Mouse (Mus musculus) liver, adult 10 weeks (tissue): ENCODE measurements around the gene Snx15. TPM values are rescaled to one million over a fixed set of nuclear protein-coding genes. Genes with fewer than 3 reads are reported as not detected.

Source experiments
- polyA plus RNA-seq: library from polyadenylated mRNA; stranded (reverse); fragments of 350-450 nt; fragmentation: Illumina TruSeq; extraction: RNeasy Lipid Tissue Mini Kit (QIAGEN cat#74804); gene quantifications from one replicate; pipeline ENCODE4 v1.2.3, GENCODE M21; 2014; ENCODE audit warnings: low read depth, low replicate concordance

Snx15 gene
- 2.6 TPM for polyA plus RNA-seq

DNA sequence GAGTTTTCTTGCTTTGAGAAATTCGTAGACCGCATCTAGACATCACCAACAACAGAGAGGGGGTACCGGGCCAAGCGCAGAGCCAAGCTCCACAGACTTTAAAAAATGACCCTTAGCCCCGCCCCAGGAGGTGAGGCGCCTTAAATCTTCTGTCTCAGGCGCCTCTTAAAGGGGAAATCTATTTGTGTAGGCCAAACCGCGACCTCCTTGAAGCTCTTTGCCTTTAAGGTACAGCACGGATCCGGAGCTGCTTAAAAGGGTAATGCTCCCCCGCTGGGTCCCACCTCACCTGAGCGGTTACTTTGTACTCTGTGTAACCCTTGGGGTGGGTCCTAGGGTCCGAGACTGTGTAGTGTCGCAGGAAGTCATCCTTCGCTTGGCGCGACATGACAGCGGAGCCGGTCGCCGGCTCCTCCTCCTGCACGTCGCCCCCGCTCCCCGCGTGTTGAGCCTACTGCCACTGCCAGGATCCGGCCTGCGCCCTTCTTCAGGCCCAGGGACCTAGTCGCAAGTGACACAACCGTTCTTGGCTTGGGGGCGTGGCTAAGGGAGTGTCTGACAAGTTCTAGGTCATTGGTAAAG is at the start of gene Snx15:
Gene Snx15, minus strand, starts transcription at position 545 of the 582 bp plus-strand sequence.

DNA sequence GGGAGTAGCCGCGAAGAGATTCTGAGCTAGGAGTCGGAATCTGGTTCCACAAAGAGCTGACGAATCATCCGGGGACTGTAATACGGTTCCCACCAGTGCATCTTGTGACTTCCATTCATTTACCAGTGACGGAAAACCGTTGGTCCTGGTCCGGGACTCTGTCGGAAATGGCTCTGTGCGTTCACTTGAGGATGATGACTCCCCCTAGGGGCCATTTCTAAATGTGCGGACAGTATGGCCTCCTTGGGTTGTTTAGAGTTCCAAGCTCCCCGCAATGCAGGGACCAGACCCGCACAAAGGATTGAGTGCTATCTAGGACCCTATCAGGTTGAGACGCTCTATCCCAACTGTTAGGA is 13.3 kb upstream of the Snx15 start, which contains the start of gene Arl2:
Gene Arl2, minus strand, starts transcription at position 155 of the 356 bp plus-strand sequence.

DNA sequence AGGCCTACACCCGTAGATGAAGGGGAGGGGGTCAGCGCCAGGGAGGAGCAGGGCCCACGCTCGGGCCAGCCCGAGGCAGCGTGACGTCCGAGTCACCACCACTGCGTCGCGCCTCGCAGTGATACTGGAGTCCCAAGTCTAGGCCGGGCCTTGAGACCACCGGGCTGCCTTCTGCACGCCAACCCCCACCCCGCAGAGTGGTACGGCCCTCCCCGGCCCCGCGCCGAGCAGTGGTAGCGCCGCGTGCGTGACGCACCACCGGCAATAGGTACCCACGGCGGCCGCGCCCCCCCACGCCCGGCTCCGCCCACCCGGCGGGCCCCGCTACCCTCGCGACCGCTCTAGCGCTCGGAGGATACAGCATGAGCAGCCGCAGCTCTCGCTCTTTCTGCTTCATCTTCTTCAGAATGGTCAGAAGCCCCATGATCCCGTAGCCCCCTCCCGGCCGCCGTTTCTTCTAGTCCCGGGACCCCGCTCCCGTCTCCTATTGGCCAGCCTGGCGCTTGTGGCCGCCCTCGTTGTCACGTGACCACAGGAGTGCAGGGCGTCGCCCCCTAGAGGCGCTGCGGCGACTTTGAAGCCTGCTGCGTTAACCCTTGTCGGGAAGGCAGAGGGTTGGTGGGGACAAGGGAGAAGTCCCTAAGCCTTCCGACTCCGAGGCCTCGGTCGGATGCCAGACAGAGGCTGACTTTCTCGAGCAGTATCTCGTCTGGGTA is 12.7 kb upstream of the Snx15 start, which contains the start of gene Batf2:
Gene Batf2, plus strand, starts transcription at position 306 of the 716 bp plus-strand sequence.

DNA sequence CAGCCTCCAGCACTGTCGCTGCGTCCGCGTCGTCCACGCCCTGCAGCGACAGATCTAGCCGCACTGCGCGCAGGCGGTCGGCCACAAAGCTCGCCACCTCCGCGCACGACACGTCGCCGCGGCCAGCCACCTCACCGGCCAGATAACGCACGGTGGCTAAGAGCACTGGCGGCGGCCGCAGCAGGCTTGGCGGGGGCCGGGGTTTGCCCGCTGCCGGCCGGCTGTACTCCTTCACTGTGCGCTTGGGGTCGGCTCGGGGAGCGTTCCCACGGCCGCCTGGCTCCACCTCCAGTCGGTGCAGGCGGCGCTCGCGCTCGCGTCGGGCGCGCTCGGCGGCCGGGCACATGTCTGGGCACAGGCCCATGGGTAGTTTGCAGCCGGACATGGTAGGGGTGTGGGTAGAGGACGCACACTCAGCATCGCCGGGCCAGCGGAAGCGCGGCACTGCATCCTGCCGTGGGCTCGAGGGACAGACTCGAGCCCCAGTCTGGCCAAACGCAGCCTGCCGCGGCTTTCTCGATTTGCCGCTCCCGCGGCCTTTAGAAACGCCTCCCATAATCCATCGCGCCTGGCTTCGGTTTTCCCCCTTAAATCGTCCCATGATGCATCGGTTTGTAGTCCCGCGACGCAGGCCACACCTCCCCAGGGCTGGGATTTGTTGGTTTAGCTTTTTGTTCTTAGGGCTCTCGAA is 10.0 kb downstream of the Snx15 start, which contains the start of gene Sac3d1:
Gene Sac3d1, minus strand, starts transcription at position 665 of the 691 bp plus-strand sequence.

DNA sequence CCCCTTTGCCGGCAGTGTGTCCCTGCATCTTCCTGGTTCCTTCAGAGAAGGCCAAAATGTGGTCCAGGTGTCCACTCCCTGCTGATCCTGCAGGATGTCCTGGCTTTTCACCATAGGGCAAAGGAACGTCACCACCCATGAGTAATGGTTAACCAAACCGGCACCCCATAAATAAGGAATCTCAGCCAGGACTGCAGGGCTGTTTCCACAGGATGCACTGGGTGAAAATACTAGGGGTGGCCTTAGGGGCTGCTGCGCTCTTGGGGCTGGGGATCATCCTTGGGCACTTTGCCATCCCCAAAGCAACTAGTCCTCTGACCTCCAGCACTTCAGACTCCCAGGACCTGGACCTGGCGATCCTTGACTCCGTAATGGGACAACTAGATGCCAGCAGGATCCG is 22.5 kb downstream of the Snx15 start, which contains the start of gene Naaladl1:
Gene Naaladl1, plus strand, starts transcription at position 197 of the 400 bp plus-strand sequence.

DNA sequence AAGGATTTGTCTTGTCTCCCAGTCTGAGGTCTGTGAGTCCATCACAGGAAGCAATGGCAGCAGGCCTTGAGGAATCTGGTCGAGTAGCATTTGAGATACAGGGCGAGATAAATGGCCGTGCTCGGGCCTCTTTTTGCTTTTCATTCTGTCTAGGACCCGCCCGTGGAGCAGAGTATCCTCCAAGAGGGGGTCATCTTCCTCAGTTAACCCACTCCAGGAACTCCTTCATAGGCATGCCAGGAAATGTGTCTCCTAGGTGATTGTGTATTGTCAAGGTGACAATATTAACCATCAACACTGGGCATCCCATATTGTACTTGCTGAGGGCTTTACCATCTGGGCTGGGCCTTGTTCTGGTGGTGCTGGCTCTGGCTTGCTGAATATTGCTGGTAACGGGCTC is 34.0 kb downstream of the Snx15 start, which contains the start of gene AC131692.1:
Gene AC131692.1, plus strand, starts transcription at position 301 of the 400 bp plus-strand sequence.

DNA sequence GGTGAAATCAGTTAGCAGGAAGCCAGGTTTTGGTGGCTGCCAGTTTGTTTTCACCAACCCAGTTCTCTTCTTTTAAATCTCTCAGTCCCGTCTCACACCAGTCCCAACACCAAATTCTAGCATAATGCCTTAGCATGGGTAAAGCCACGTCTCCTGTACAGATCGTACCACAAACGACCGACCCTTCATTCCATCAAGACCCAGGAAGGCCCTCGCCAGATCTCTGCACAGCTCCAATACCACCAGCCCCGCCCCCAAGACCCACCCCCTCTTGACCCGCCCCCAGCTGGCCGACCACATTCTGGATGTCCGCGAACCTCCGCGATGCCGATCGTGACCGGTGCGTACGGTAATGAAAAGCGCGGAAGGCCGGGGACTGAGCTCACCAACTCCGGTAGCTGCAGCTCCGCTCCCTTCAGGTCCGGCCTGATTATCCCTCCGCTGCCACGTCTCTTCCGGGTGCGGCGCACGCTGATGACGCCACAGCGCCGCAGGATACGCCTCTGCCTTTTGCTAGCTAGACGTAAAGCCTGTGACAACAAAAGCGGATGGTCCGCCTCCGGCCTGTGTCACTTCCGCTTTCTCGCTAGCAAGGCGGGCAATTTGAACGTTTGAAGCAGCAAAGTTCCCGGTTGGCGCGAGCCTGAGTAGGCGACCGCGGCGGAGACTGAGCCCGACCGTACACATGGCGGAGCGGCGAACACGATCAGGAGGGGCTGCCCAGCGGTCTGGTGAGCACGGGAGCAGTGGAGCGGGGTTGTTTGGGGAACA is 43.4 kb downstream of the Snx15 start, which contains the start of the genes Zfpl1 and Cdca5:
Gene Zfpl1, minus strand, starts transcription at position 479 of the 771 bp plus-strand sequence.
Gene Cdca5, plus strand, starts transcription at position 506 of the 771 bp plus-strand sequence.

DNA sequence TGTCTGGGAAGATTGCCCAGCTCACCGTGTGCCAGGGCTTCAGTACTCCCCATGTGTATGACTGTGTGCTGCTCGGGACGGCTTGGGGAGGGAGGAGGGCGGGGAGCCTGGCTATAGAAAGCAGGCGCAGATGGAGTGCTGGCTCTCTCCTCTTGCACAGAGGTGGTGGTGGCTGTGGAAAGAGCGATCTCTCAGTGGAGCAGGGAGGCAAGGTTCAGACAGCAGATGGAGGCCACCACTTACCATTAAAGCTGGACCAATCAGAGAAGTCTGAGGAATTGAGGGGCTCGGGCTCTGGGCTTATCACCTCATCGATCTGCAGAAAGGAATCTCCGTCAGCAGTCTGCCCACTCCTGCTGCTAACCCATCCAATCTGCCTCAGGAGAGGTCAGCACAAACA is 45.9 kb downstream of the Snx15 start, which contains the start of gene Gm28374:
Gene Gm28374, minus strand, starts transcription at position 101 of the 400 bp plus-strand sequence.

DNA sequence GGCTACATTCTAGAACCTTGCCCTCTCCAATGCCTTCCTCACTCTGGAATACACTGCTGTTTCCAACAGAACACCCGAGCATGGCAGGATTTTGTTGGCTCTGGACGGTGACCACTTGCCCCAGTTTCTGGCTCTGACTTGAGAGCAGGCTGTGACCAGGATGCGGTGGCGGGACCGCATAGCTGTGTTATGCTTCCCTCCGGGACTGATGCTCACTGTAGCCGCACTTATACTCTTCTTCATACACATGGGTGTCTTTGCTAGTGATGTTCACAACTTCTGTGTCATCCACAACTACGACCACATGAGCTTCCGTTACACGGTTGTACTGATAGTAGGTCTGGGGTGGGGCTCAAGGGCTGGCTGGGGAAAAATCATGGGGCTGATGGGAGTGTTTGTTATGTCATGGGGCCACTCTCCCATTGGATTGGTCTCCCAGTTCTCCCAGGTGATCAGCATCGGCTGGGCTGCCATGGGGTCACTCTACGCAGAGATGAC is 48.1 kb downstream of the Snx15 start, which contains the start of gene Tmem262:
Gene Tmem262, plus strand, starts transcription at position 51 of the 498 bp plus-strand sequence.

DNA sequence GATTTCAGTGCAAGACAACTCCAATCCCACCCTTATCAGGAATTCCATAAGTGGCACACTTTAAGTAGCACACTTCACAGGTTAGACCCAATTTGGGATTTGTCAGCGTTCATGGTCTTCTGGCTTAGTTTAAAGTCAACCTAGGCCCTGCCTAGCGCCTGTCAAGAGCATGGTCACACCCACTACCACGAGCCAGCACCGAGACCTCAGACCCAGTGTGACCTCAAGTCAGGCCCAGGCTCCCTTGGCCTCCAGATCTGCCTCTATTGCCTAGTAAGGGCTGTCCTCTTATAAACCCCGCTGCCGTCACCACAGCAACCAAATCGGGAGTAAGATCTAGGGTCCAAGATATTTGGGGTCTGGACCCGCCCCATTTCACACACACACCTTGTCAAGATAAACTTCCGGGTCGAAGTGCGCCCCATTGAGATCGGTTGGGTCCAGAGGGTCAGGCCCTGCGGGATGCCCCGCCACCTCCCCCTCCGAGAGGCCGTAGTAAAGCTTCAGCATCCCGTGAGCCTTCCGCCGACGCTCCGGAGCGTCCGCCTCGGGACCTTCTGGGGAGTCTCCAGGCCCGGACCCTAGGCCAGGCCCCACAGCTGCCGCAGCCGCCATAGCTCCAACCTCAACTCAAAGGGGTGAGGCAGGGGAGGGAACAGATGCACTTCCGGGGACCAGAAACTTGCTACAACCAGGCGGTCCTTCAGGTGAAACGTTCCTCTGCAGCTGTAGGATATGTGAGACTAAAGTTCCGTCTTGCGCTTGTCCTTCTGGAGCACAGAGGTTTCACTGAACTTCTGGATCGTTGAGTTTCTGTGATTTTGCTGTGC is 51.3 kb downstream of the Snx15 start, which contains the start of gene Vps51:
Gene Vps51, minus strand, starts transcription at position 668 of the 830 bp plus-strand sequence.

Other genes starting within 250 kb of the Snx15 start
- gene Tigd3, start 234.2 kb downstream of the Snx15 start, polyA plus RNA-seq, result not detected
- gene Dpf2, start 215.3 kb downstream of the Snx15 start, polyA plus RNA-seq, result 7.4 TPM
- gene Cdc42ep2, start 203.5 kb downstream of the Snx15 start, polyA plus RNA-seq, result 0.56 TPM
- 2.9 TPM for gene Pola2, start 164.1 kb downstream of the Snx15 start, polyA plus RNA-seq
- not detected for gene Slc22a20, start 142.2 kb downstream of the Snx15 start, polyA plus RNA-seq
- gene Capn1, start 112.4 kb downstream of the Snx15 start, polyA plus RNA-seq, result 0.82 TPM
- 2.7 TPM for gene Syvn1, start 81.7 kb downstream of the Snx15 start, polyA plus RNA-seq
- gene Mrpl49, start 70.5 kb downstream of the Snx15 start, polyA plus RNA-seq, result 28.1 TPM
- gene Fau, start 70.5 kb downstream of the Snx15 start, polyA plus RNA-seq, result 75.1 TPM
- not detected for gene Znhit2, start 67.1 kb downstream of the Snx15 start, polyA plus RNA-seq
- 28.5 TPM for gene Tm7sf2, start 59.9 kb downstream of the Snx15 start, polyA plus RNA-seq
- 4.6 TPM for gene Vps51, start 51.1 kb downstream of the Snx15 start, polyA plus RNA-seq
- not detected for gene Tmem262, start 48.3 kb downstream of the Snx15 start, polyA plus RNA-seq
- gene Gm28374, start 46.0 kb downstream of the Snx15 start, polyA plus RNA-seq, result not detected
- gene Zfpl1, start 43.3 kb downstream of the Snx15 start, polyA plus RNA-seq, result 1.1 TPM
- gene Cdca5, start 43.3 kb downstream of the Snx15 start, polyA plus RNA-seq, result not detected
- not detected for gene AC131692.1, start 33.9 kb downstream of the Snx15 start, polyA plus RNA-seq
- gene Naaladl1, start 22.5 kb downstream of the Snx15 start, polyA plus RNA-seq, result not detected
- gene Sac3d1, start 9.7 kb downstream of the Snx15 start, polyA plus RNA-seq, result 1.0 TPM
- not detected for gene Batf2, start 12.7 kb upstream of the Snx15 start, polyA plus RNA-seq
- gene Arl2, start 13.2 kb upstream of the Snx15 start, polyA plus RNA-seq, result 0.98 TPM
- not detected for gene Majin, start 56.1 kb upstream of the Snx15 start, polyA plus RNA-seq
- not detected for gene Gpha2, start 98.1 kb upstream of the Snx15 start, polyA plus RNA-seq
- 0.93 TPM for gene Ppp2r5b, start 107.6 kb upstream of the Snx15 start, polyA plus RNA-seq
- gene Atg2a, start 113.4 kb upstream of the Snx15 start, polyA plus RNA-seq, result 0.79 TPM
- 4.2 TPM for gene Ehd1, start 148.4 kb upstream of the Snx15 start, polyA plus RNA-seq
- gene Cdc42bpg, start 178.2 kb upstream of the Snx15 start, polyA plus RNA-seq, result 0.82 TPM
- 3.5 TPM for gene Men1, start 206.7 kb upstream of the Snx15 start, polyA plus RNA-seq
- gene Map4k2, start 212.8 kb upstream of the Snx15 start, polyA plus RNA-seq, result 3.2 TPM
- 59.9 TPM for gene Sf1, start 235.4 kb upstream of the Snx15 start, polyA plus RNA-seq